Mouse (Mus musculus): Measurements from ENCODE around the gene Sat2.

The Sat2 gene

GRCm38 (mm10) chr11:69670786-69671725, 49.2 kb downstream of the Sat2 start:
- peak; percentile 95 to 99 for DNase-seq (ENCODE audit: low spot score in 2 of 2)

- DNase-seq (ENCODE audit: low spot score in 2 of 2) = no peak
Measured at GRCm38 (mm10) chr11:69671726-69672124, 49.9 kb downstream of the Sat2 start.

- DNase-seq (ENCODE audit: low spot score in 2 of 2) = peak; percentile 98 to 100
Measured at GRCm38 (mm10) chr11:69672211-69672706, 50.4 kb downstream of the Sat2 start, which contains the start of gene Eif4a1. Gene Eif4a1, minus strand, starts transcription at chr11:69672423.
